Mouse (Mus musculus): ENCODE measurements around the gene Cdk4. TPM values are rescaled to one million over a fixed set of nuclear protein-coding genes. Genes with fewer than 3 reads are reported as not detected.
"Not testable (repeated sequence)": the region's sequence is repeated elsewhere in the genome, so short reads cannot be mapped to it uniquely, and the experiment has no call there.

Cdk4 gene
- total RNA-seq, 2 experiments from 2014 or later: 29.7 to 38.9 TPM

- no peak for DNase-seq
- intact Hi-C loops (cut with DNase I): no loop called here
These were observed 7.9 kb upstream of the Cdk4 start for GRCm38 (mm10) chr10:127055406-127055805.

GRCm38 (mm10) chr10:127056490-127056889 lies 6.8 kb upstream of the Cdk4 start:
- intact Hi-C loops (cut with DNase I): no loop called here
- no peak for DNase-seq

- DNase-seq: peak; percentile 60 to 61
- intact Hi-C loops (cut with DNase I): no loop called here
These were observed 5.2 kb upstream of the Cdk4 start for GRCm38 (mm10) chr10:127058161-127058560.

- no peak for DNase-seq
- intact Hi-C loops (cut with DNase I): no loop called here
These were observed 4.6 kb upstream of the Cdk4 start for GRCm38 (mm10) chr10:127058708-127059107.

- no peak for DNase-seq
- intact Hi-C loops (cut with DNase I): no loop called here
These were observed 4.0 kb upstream of the Cdk4 start for GRCm38 (mm10) chr10:127059174-127059967.

GRCm38 (mm10) chr10:127059968-127060916 lies 3.1 kb upstream of the Cdk4 start, which contains the start of gene March9:
TSS of gene March9 (minus strand) at chr10:127060184.
- intact Hi-C loops (cut with DNase I): no loop called here
- no peak for DNase-seq

GRCm38 (mm10) chr10:127061085-127061484 lies 2.2 kb upstream of the Cdk4 start:
- no peak for DNase-seq
- intact Hi-C loops (cut with DNase I): no loop called here

- no peak for DNase-seq
- intact Hi-C loops (cut with DNase I): no loop called here
These were observed 1.8 kb upstream of the Cdk4 start for GRCm38 (mm10) chr10:127061513-127061912.

GRCm38 (mm10) chr10:127062101-127062500 lies 1.2 kb upstream of the Cdk4 start:
- DNase-seq; intact Hi-C loops (cut with DNase I): not testable (repeated sequence)

GRCm38 (mm10) chr10:127062503-127062902 lies 831 bp upstream of the Cdk4 start:
- DNase-seq: no peak
- intact Hi-C loops (cut with DNase I): no loop called here

- no peak for DNase-seq
- intact Hi-C loops (cut with DNase I): no loop called here
These were observed 858 bp downstream of the Cdk4 start for GRCm38 (mm10) chr10:127063913-127064870.

GRCm38 (mm10) chr10:127065981-127066380 lies 2.6 kb downstream of the Cdk4 start:
- intact Hi-C loops (cut with DNase I): no loop called here
- no peak for DNase-seq

- intact Hi-C loops (cut with DNase I): no loop called here
- DNase-seq: no peak
These were observed 3.2 kb downstream of the Cdk4 start for GRCm38 (mm10) chr10:127066519-127067018.

GRCm38 (mm10) chr10:127068360-127069038 lies 5.2 kb downstream of the Cdk4 start:
- intact Hi-C loops (cut with DNase I): no loop called here
- DNase-seq: no peak

GRCm38 (mm10) chr10:127069281-127070189 lies 6.2 kb downstream of the Cdk4 start:
- intact Hi-C loops (cut with DNase I): no loop called here
- no peak for DNase-seq

- peak; percentile 74 to 88 for DNase-seq
- intact Hi-C loops (cut with DNase I): no loop called here
These were observed 7.1 kb downstream of the Cdk4 start, which contains the start of gene Tspan31 for GRCm38 (mm10) chr10:127070190-127071121. TSS of gene Tspan31 (minus strand) at chr10:127070264.

GRCm38 (mm10) chr10:127071203-127071602 lies 7.9 kb downstream of the Cdk4 start:
- intact Hi-C loops (cut with DNase I): no loop called here
- DNase-seq: no peak
